Mouse (Mus musculus) embryonic facial prominence, embryonic 14.5 days (tissue): ENCODE data around the gene Rufy4. TPM values are rescaled to one million over a fixed set of nuclear protein-coding genes. Genes with fewer than 3 reads are reported as not detected.
"Not testable (repeated sequence)": the region's sequence is repeated elsewhere in the genome, so short reads cannot be mapped to it uniquely, and the experiment has no call there.

Experiments used
- ATAC-seq: fragments of 200-750 bp; cut with Nextera tagmentation; 2 replicates; pipeline ENCODE4 v1.8.0; 2017; ENCODE audit warnings: low read depth, moderate number of reproducible peaks, moderate TSS enrichment
- DNase-seq: peaks from one replicate; pipeline ENCODE4 v3.0.0-alpha.2; 2015; ENCODE audit warnings: low spot score
- H3K27ac ChIP-seq: fragments of 300-500 bp; sonication (generic); replicated peaks from 2 replicates; pipeline ENCODE4 v1.5.1; 2014; ENCODE audit warnings: low read depth, mild to moderate bottlenecking, low read length, moderate library complexity
- H3K27me3 ChIP-seq: fragments of 300-500 bp; sonication (generic); replicated peaks from 2 replicates; pipeline ENCODE4 v1.6.1; 2014; ENCODE audit warnings: low read length; ENCODE audit not compliant: control insufficient read depth, insufficient read depth
- H3K36me3 ChIP-seq: fragments of 300-500 bp; sonication (generic); 2 replicates; pipeline ENCODE4 v1.6.1; 2014; ENCODE audit warnings: low read length, mixed read lengths; ENCODE audit not compliant: control insufficient read depth, insufficient read depth
- H3K4me1 ChIP-seq: fragments of 300-500 bp; sonication (generic); 2 replicates; pipeline ENCODE4 v1.6.1; 2014; ENCODE audit warnings: antibody characterized with exemption, low read length; ENCODE audit not compliant: control insufficient read depth, insufficient read depth
- H3K4me2 ChIP-seq: fragments of 300-500 bp; sonication (generic); 2 replicates; pipeline ENCODE4 v1.6.1; 2014; ENCODE audit warnings: low read depth, mild to moderate bottlenecking, low read length, moderate library complexity, mixed read lengths
- H3K4me3 ChIP-seq: fragments of 300-500 bp; sonication (generic); 2 replicates; pipeline ENCODE4 v1.5.1; 2014; ENCODE audit warnings: low read depth, mild to moderate bottlenecking, low read length
- H3K9ac ChIP-seq: fragments of 300-500 bp; sonication (generic); 2 replicates; pipeline ENCODE4 v1.6.1; 2014; ENCODE audit warnings: low read depth, mild to moderate bottlenecking, low read length, moderate library complexity, mixed read lengths
- H3K9me3 ChIP-seq: fragments of 300-500 bp; sonication (generic); 2 replicates; pipeline ENCODE4 v1.6.1; 2016; ENCODE audit warnings: low read length; ENCODE audit not compliant: control insufficient read depth
- WGBS: fragments of 180-500 bp; shearing (Covaris S2); extraction: QIAGEN DNeasy Blood & Tissue Kit; methylation state at CpG from one replicate; pipeline ENCODE4 v1.1.7; 2014; 5-methylcytosine and 5-hydroxymethylcytosine counted together
- polyA plus RNA-seq: library from polyadenylated mRNA; unstranded; fragments of >200 nt; fragmentation: Nextera tagmentation; extraction: Ambion mirVana; gene quantifications from 2 replicates; pipeline ENCODE4 v1.2.1, GENCODE M21; 2014

The Rufy4 gene
- polyA plus RNA-seq, 1 experiment from 2014 or later = 0.72 TPM

- WGBS = 71% methylated on average over 3 of the region's 3 CpGs
- 0 out of 2 replicates have a peak, but pooled peaks cover 6% of the 10 kb centered on the region for H3K4me1 ChIP-seq
- ATAC-seq (no peak), DNase-seq (no peak)
- no peaks in the 10 kb centered on the region for H3K9me3 ChIP-seq
- no peak overlapping the region for H3K27ac ChIP-seq
- no peak overlapping the region for H3K4me2 ChIP-seq
- H3K27me3 ChIP-seq = no peaks in the 10 kb centered on the region
- H3K4me3 ChIP-seq = no peak overlapping the region
- no peaks in the 10 kb centered on the region for H3K36me3 ChIP-seq
- H3K9ac ChIP-seq = no peak overlapping the region
Observed at GRCm38 (mm10) chr1:74150101-74150500, 24.8 kb downstream of the Rufy4 start.

GRCm38 (mm10) chr1:74151091-74151490, 25.8 kb downstream of the Rufy4 start:
- DNase-seq (no peak), ATAC-seq (no peak)
- no peak overlapping the region for H3K9ac ChIP-seq
- no peaks in the 10 kb centered on the region for H3K9me3 ChIP-seq
- 0 out of 2 replicates have a peak, but pooled peaks cover 6% of the 10 kb centered on the region for H3K4me1 ChIP-seq
- H3K4me3 ChIP-seq = no peak overlapping the region
- no peaks in the 10 kb centered on the region for H3K36me3 ChIP-seq
- no peak overlapping the region for H3K4me2 ChIP-seq
- 72% methylated on average over 3 of the region's 3 CpGs for WGBS
- no peaks in the 10 kb centered on the region for H3K27me3 ChIP-seq
- H3K27ac ChIP-seq = no peak overlapping the region

GRCm38 (mm10) chr1:74153461-74154184, 28.3 kb downstream of the Rufy4 start, which contains the start of gene Cxcr2:
Gene Cxcr2 (plus strand): TSS chr1:74153989.
- WGBS = 66% methylated on average over 8 of the region's 8 CpGs
- H3K4me3 ChIP-seq = no peak within 1 kb of the TSS
- H3K36me3 ChIP-seq = no peaks in the 10 kb centered on the region
- H3K27me3 ChIP-seq = no peaks in the 10 kb centered on the region
- H3K9me3 ChIP-seq = no peaks in the 10 kb centered on the region
- H3K9ac ChIP-seq = no peak within 1 kb of the TSS
- no peak within 1 kb of the TSS for H3K4me2 ChIP-seq
- H3K4me1 ChIP-seq = 0 out of 2 replicates have a peak, but pooled peaks cover 6% of the 10 kb centered on the region
- DNase-seq (no peak), ATAC-seq (no peak)
- no peak within 1 kb of the TSS for H3K27ac ChIP-seq

GRCm38 (mm10) chr1:74155435-74156012, 30.2 kb downstream of the Rufy4 start:
- Histone ChIP-seq H3K4me3 (no peak overlapping the region), H3K36me3 (no peaks in the 10 kb centered on the region), H3K4me2 (no peak overlapping the region), H3K9me3 (no peaks in the 10 kb centered on the region), H3K4me1 (0 out of 2 replicates have a peak, but pooled peaks cover 6% of the 10 kb centered on the region), H3K27me3 (no peaks in the 10 kb centered on the region), H3K27ac (no peak overlapping the region), H3K9ac (no peak overlapping the region)
- ATAC-seq (no peak), DNase-seq (no peak)
- 95% methylated on average over 6 of the region's 6 CpGs for WGBS

GRCm38 (mm10) chr1:74156381-74156910, 31.1 kb downstream of the Rufy4 start:
- no peak overlapping the region for H3K4me3 ChIP-seq
- no peaks in the 10 kb centered on the region for H3K27me3 ChIP-seq
- WGBS = 75% methylated on average over 14 of the region's 14 CpGs
- H3K9me3 ChIP-seq = no peaks in the 10 kb centered on the region
- H3K36me3 ChIP-seq = no peaks in the 10 kb centered on the region
- no peak for ATAC-seq
- H3K9ac ChIP-seq = no peak overlapping the region
- 0 out of 2 replicates have a peak, but pooled peaks cover 6% of the 10 kb centered on the region for H3K4me1 ChIP-seq
- H3K27ac ChIP-seq = no peak overlapping the region
- no peak overlapping the region for H3K4me2 ChIP-seq
- peak; percentile 11 for DNase-seq

GRCm38 (mm10) chr1:74159613-74160012, 34.3 kb downstream of the Rufy4 start:
- not testable (repeated sequence) for H3K9ac ChIP-seq, H3K4me1 ChIP-seq, H3K27me3 ChIP-seq, H3K4me3 ChIP-seq, ATAC-seq, H3K27ac ChIP-seq, DNase-seq, H3K9me3 ChIP-seq, H3K36me3 ChIP-seq, H3K4me2 ChIP-seq
- 86% methylated on average over 4 of the region's 5 CpGs for WGBS

- ATAC-seq (no peak), DNase-seq (no peak)
- no peak overlapping the region for H3K9ac ChIP-seq
- no peaks in the 10 kb centered on the region for H3K9me3 ChIP-seq
- no peaks in the 10 kb centered on the region for H3K4me1 ChIP-seq
- no peak overlapping the region for H3K27ac ChIP-seq
- no peaks in the 10 kb centered on the region for H3K36me3 ChIP-seq
- no peak overlapping the region for H3K4me2 ChIP-seq
- no peaks in the 10 kb centered on the region for H3K27me3 ChIP-seq
- no peak overlapping the region for H3K4me3 ChIP-seq
- WGBS = 70% methylated on average over 2 of the region's 2 CpGs
Observed at GRCm38 (mm10) chr1:74160036-74160435, 34.7 kb downstream of the Rufy4 start.

- Histone ChIP-seq H3K4me1 (no peaks in the 10 kb centered on the region), H3K27ac (no peak overlapping the region), H3K27me3 (no peaks in the 10 kb centered on the region), H3K36me3 (no peaks in the 10 kb centered on the region), H3K9ac (no peak overlapping the region), H3K9me3 (no peaks in the 10 kb centered on the region), H3K4me3 (no peak overlapping the region), H3K4me2 (no peak overlapping the region)
- DNase-seq (no peak), ATAC-seq (no peak)
- 74% methylated on average over 5 of the region's 5 CpGs for WGBS
Observed at GRCm38 (mm10) chr1:74167136-74167535, 41.8 kb downstream of the Rufy4 start.
